Mouse (Mus musculus): ENCODE measurements around the gene Nlrp6.

Nlrp6 gene

GRCm38 (mm10) chr7:140912293-140912692 lies 8.4 kb upstream of the Nlrp6 start:
- no peak for DNase-seq (ENCODE audit: extremely low spot score, low read depth, low spot score)

GRCm38 (mm10) chr7:140912846-140913482 lies 7.7 kb upstream of the Nlrp6 start:
- DNase-seq (ENCODE audit: extremely low spot score, low read depth, low spot score), result no peak

- no peak for DNase-seq (ENCODE audit: extremely low spot score, low read depth, low spot score)
Measured at GRCm38 (mm10) chr7:140914031-140914690, 6.5 kb upstream of the Nlrp6 start.

GRCm38 (mm10) chr7:140919911-140920310 lies 791 bp upstream of the Nlrp6 start:
- no peak for DNase-seq (ENCODE audit: extremely low spot score, low read depth, low spot score)

GRCm38 (mm10) chr7:140921225-140921975 lies 698 bp downstream of the Nlrp6 start:
- DNase-seq (ENCODE audit: extremely low spot score, low read depth, low spot score), result no peak

GRCm38 (mm10) chr7:140922398-140923069 lies 1.8 kb downstream of the Nlrp6 start:
- DNase-seq (ENCODE audit: extremely low spot score, low read depth, low spot score), result no peak

GRCm38 (mm10) chr7:140923070-140923775 lies 2.5 kb downstream of the Nlrp6 start:
- no peak for DNase-seq (ENCODE audit: extremely low spot score, low read depth, low spot score)

- no peak for DNase-seq (ENCODE audit: extremely low spot score, low read depth, low spot score)
Measured at GRCm38 (mm10) chr7:140927181-140927580, 6.5 kb downstream of the Nlrp6 start.

- no peak for DNase-seq (ENCODE audit: extremely low spot score, low read depth, low spot score)
Measured at GRCm38 (mm10) chr7:140938436-140938835, 17.7 kb downstream of the Nlrp6 start.

- no peak for DNase-seq (ENCODE audit: extremely low spot score, low read depth, low spot score)
Measured at GRCm38 (mm10) chr7:140938896-140939295, 18.2 kb downstream of the Nlrp6 start.

- DNase-seq (ENCODE audit: extremely low spot score, low read depth, low spot score), result peak; percentile 97
Measured at GRCm38 (mm10) chr7:140939669-140940171, 19.0 kb downstream of the Nlrp6 start.

GRCm38 (mm10) chr7:140941222-140942051 lies 20.7 kb downstream of the Nlrp6 start, which contains the start of gene Pgghg:
TSS of gene Pgghg (plus strand) at chr7:140941391.
- DNase-seq (ENCODE audit: extremely low spot score, low read depth, low spot score), result peak; percentile 71

GRCm38 (mm10) chr7:140942341-140942740 lies 21.6 kb downstream of the Nlrp6 start:
- DNase-seq (ENCODE audit: extremely low spot score, low read depth, low spot score), result no peak

- no peak for DNase-seq (ENCODE audit: extremely low spot score, low read depth, low spot score)
Measured at GRCm38 (mm10) chr7:140942811-140943210, 22.1 kb downstream of the Nlrp6 start.

GRCm38 (mm10) chr7:140943356-140943755 lies 22.7 kb downstream of the Nlrp6 start:
- no peak for DNase-seq (ENCODE audit: extremely low spot score, low read depth, low spot score)

- no peak for DNase-seq (ENCODE audit: extremely low spot score, low read depth, low spot score)
Measured at GRCm38 (mm10) chr7:140944236-140944635, 23.5 kb downstream of the Nlrp6 start.

- no peak for DNase-seq (ENCODE audit: extremely low spot score, low read depth, low spot score)
Measured at GRCm38 (mm10) chr7:140945247-140945646, 24.5 kb downstream of the Nlrp6 start.

GRCm38 (mm10) chr7:140946311-140946710 lies 25.6 kb downstream of the Nlrp6 start:
- no peak for DNase-seq (ENCODE audit: extremely low spot score, low read depth, low spot score)

- DNase-seq (ENCODE audit: extremely low spot score, low read depth, low spot score), result no peak
Measured at GRCm38 (mm10) chr7:140946980-140947379, 26.3 kb downstream of the Nlrp6 start.

- no peak for DNase-seq (ENCODE audit: extremely low spot score, low read depth, low spot score)
Measured at GRCm38 (mm10) chr7:140948161-140948560, 27.5 kb downstream of the Nlrp6 start.

Data from hindlimb bud, embryonic 11.5 days (tissue).